Comparison of ENCODE assay signal across 23 mouse cellular contexts in the genomic region with DNA sequence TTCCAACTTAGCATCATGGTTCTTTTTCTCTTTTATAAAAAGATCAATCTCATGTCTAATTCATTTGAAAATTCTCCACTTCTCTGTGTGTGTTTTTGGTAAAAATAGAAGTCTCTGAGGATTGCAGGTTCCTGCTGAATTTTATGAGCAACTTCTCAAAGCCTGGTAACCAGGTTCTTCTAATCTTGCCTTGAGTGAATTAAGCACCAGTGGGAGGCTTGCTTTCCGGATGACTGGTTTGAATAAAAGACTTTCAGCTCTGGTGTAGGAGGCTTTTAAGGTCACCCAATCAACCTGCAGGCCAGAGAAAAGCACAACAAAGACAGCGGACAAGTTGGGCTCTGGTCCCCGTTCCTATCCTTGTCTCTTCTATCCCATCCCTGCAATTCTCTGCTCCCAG.
"Had no signal": no experiment of that assay in that cellular context is flagged by ENCODE, and none has a peak within 500 bp of the region (broad histone marks: within the 10 kb centered on the region; RNA-seq: fewer than 3 reads in every experiment).

No protein-coding gene starts in this region.

- H3K4me3 ChIP-seq: layer of hippocampus, adult 2 months; limb, embryonic 12.5 days; limb, embryonic 15.5 days; lung, embryonic 15.5 days; megakaryocyte, embryonic 14.5 days; midbrain, embryonic 10.5 days; midbrain, embryonic 13.5 days; myocyte; neural tube, embryonic 13.5 days; stomach, embryonic 15.5 days had no signal

- H3K4me1 ChIP-seq: limb, embryonic 15.5 days; lung, embryonic 15.5 days; midbrain, embryonic 13.5 days; neural tube, embryonic 13.5 days; stomach, embryonic 15.5 days had no signal

- H3K27ac ChIP-seq: layer of hippocampus, adult 2 months; limb, embryonic 12.5 days; limb, embryonic 15.5 days; liver, embryonic 14.5 days; lung, embryonic 15.5 days; midbrain, embryonic 10.5 days; midbrain, embryonic 13.5 days; neural tube, embryonic 13.5 days; stomach, embryonic 15.5 days had no signal

- ATAC-seq: midbrain, embryonic 13.5 days; midbrain, embryonic 16.5 days had no signal

- H3K9ac ChIP-seq: limb, embryonic 12.5 days; limb, embryonic 15.5 days; liver, embryonic 14.5 days; lung, embryonic 15.5 days; midbrain, embryonic 13.5 days; neural tube, embryonic 13.5 days; stomach, embryonic 15.5 days had no signal

- H3K36me3 ChIP-seq: limb, embryonic 12.5 days; limb, embryonic 15.5 days; lung, embryonic 15.5 days; midbrain, embryonic 10.5 days; midbrain, embryonic 13.5 days; neural tube, embryonic 13.5 days; stomach, embryonic 15.5 days had no signal

- DNase-seq: kidney, adult 8-10 months; kidney, postnatal 25 days; layer of hippocampus, adult 9-11 months; left cerebral cortex, postnatal 4 days; lung, adult 18-20 months; lung, postnatal 10 days; lung, postnatal 36 days; right cerebral cortex, postnatal 25 days; spleen, adult 18-20 months; thymus, postnatal 25 days had no signal

- H3K27me3 ChIP-seq: limb, embryonic 12.5 days; limb, embryonic 15.5 days; lung, embryonic 15.5 days; midbrain, embryonic 13.5 days; neural tube, embryonic 13.5 days; stomach, embryonic 15.5 days had no signal

- H3K4me2 ChIP-seq: limb, embryonic 12.5 days; limb, embryonic 15.5 days; liver, embryonic 11.5 days; lung, embryonic 15.5 days; midbrain, embryonic 13.5 days; neural tube, embryonic 13.5 days; stomach, embryonic 15.5 days had no signal

- H3K9me3 ChIP-seq: limb, embryonic 12.5 days; limb, embryonic 15.5 days; lung, embryonic 15.5 days; megakaryocyte, embryonic 14.5 days; midbrain, embryonic 10.5 days; midbrain, embryonic 13.5 days; neural tube, embryonic 13.5 days; stomach, embryonic 15.5 days had no signal
